Mouse (Mus musculus) lung, postnatal 0 days (tissue): ENCODE measurements around the gene Ppp1r9b. TPM values are rescaled to one million over a fixed set of nuclear protein-coding genes. Genes with fewer than 3 reads are reported as not detected.

ENCODE experiments used
- ATAC-seq: fragments of 200-750 bp; cut with Nextera tagmentation; 2 replicates; pipeline ENCODE4 v1.8.0; 2017; ENCODE audit warnings: moderate library complexity
- DNase-seq: peaks from one replicate; pipeline ENCODE4 v3.0.0-alpha.2; 2016; ENCODE audit warnings: low spot score
- H3K27ac ChIP-seq: fragments of 300-500 bp; sonication (generic); 2 replicates; pipeline ENCODE4 v1.5.1; 2014; ENCODE audit warnings: antibody characterized with exemption, mild to moderate bottlenecking, low read length, mixed read lengths
- H3K27me3 ChIP-seq: fragments of 300-500 bp; sonication (generic); replicated peaks from 2 replicates; pipeline ENCODE4 v1.6.1; 2014; ENCODE audit warnings: low read length, mixed read lengths; ENCODE audit not compliant: insufficient read depth
- H3K36me3 ChIP-seq: fragments of 300-500 bp; sonication (generic); 2 replicates; pipeline ENCODE4 v1.6.1; 2014; ENCODE audit warnings: low read length, mixed read lengths; ENCODE audit not compliant: insufficient read depth
- H3K4me1 ChIP-seq: fragments of 300-500 bp; sonication (generic); 2 replicates; pipeline ENCODE4 v1.6.1; 2014; ENCODE audit warnings: antibody characterized with exemption, low read depth, low read length, mixed read lengths; ENCODE audit not compliant: insufficient read depth
- H3K4me2 ChIP-seq: fragments of 300-500 bp; sonication (generic); replicated peaks from 2 replicates; pipeline ENCODE4 v1.6.1; 2014; ENCODE audit warnings: low read depth, mild to moderate bottlenecking, low read length, moderate library complexity, mixed read lengths
- H3K4me3 ChIP-seq: fragments of 300-500 bp; sonication (generic); 2 replicates; pipeline ENCODE4 v1.5.1; 2014; ENCODE audit warnings: low read depth, low read length
- H3K9ac ChIP-seq: fragments of 300-500 bp; sonication (generic); replicated peaks from 2 replicates; pipeline ENCODE4 v1.6.1; 2014; ENCODE audit warnings: low read depth, mild to moderate bottlenecking
- H3K9me3 ChIP-seq: fragments of 300-500 bp; sonication (generic); 2 replicates; pipeline ENCODE4 v1.6.1; 2016; ENCODE audit warnings: low read length, mixed read lengths
- CTCF ChIP-seq: IDR thresholded peaks from 2 replicates; pipeline ENCODE4 v1.5.1; 2016; ENCODE audit warnings: antibody characterized with exemption, mild to moderate bottlenecking
- EP300 ChIP-seq: IDR thresholded peaks from 2 replicates; pipeline ENCODE4 v1.6.1; 2016; ENCODE audit warnings: antibody characterized with exemption, mild to moderate bottlenecking, control low read depth
- WGBS: fragments of 180-500 bp; shearing (Covaris S2); extraction: QIAGEN DNeasy Blood & Tissue Kit; methylation state at CpG from one replicate; pipeline ENCODE4 v1.1.7; 2014; 5-methylcytosine and 5-hydroxymethylcytosine counted together
- polyA plus RNA-seq: library from polyadenylated mRNA; unstranded; fragments of >200 nt; fragmentation: Nextera tagmentation; extraction: Ambion mirVana; gene quantifications from 2 replicates; pipeline ENCODE4 v1.2.1, GENCODE M21; 2015

Ppp1r9b gene
- polyA plus RNA-seq, 1 experiment from 2014 or later = 9.8 TPM

DNA sequence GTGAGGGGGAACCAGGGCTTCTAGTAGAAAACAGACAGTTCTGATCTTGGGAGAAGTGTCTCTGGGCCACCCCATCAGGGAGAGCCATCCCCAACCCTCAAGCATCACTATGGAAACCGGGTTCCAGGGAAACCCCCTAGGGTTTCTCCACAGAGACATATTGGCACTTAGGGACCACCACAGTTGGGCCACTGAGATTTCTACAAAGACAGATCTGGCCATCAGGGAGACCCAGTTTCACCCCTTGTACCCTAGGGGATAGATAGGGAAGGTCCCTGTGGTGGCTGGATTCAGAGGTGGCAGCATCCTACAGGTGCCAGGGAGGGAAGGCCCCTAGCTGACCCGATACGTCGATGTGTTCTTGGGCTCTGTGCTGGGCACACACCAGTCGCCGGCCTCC, 36.0 kb downstream of the Ppp1r9b start:
- Histone ChIP-seq H3K36me3 (peaks cover 2% of the 10 kb centered on the region), H3K4me1 (no peaks in the 10 kb centered on the region), H3K27me3 (no peaks in the 10 kb centered on the region), H3K9ac (no peak overlapping the region), H3K4me2 (no peak overlapping the region), H3K27ac (no peak overlapping the region), H3K9me3 (no peaks in the 10 kb centered on the region), H3K4me3 (no peak overlapping the region)
- no peak for DNase-seq
- TF ChIP-seq EP300 (no peak), CTCF (no peak)
- 82% methylated on average over 6 of the region's 6 CpGs for whole genome bisulfite sequencing
- no peak for ATAC-seq

DNA sequence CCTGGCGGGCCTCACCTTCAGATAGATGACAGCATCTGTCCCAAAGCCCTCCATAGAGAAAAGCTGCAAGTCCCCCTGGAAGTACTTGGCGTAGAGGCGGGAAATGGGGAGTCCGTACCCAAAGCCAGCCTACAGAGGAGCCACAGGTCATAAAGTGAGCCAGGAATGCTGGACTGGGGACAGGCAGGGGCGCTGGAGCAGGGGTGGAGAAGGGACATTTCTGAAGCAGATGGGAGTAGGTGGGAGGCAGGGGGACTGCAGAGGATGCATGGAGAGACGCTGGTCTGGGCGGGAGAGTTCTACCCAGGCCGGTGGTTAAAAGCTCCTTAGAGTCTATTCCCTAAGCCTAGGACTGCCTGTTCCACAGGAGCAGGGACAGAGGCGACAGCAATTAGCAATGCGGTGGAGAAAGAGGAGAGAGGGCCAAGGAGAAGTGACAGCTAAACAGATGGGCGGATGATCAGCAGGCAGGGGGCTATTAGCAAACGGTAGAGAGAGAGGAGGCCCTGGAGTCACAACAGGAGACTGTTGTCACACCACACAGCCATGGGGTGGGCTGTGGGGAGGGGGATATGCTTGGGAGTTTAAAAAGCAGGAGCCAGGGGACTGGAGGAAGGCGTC, 37.1 kb downstream of the Ppp1r9b start:
- no peak overlapping the region for H3K27ac ChIP-seq
- DNase-seq (no peak), ATAC-seq (no peak)
- no peak overlapping the region for H3K4me3 ChIP-seq
- no peaks in the 10 kb centered on the region for H3K27me3 ChIP-seq
- no peaks in the 10 kb centered on the region for H3K4me1 ChIP-seq
- WGBS = 43% methylated on average over 13 of the region's 13 CpGs
- H3K9ac ChIP-seq = no peak overlapping the region
- H3K36me3 ChIP-seq = peaks cover 4% of the 10 kb centered on the region
- no peak overlapping the region for H3K4me2 ChIP-seq
- TF ChIP-seq CTCF (no peak), EP300 (no peak)
- H3K9me3 ChIP-seq = no peaks in the 10 kb centered on the region

DNA sequence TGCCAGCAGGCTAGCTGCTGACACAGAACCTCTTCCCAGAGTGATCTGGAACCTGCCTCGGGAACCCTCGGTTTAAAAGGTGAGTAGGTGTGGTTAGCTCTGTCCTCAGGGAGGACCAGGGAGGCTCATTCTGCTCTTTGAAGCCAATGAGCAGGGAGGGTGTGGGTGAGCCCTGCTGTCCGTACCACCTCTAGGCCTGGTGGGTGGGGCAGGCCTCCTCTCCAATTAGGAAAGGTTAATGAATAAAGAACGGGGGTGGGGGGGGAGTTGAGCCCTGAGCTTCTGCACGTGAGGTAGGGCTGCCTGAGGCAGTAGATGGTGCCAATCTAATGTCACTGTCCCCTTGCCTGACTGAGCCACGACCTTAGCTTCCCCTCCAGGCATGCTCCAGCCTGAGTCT, 42.1 kb downstream of the Ppp1r9b start:
- no peak overlapping the region for H3K4me3 ChIP-seq
- H3K4me1 ChIP-seq = no peaks in the 10 kb centered on the region
- no peak overlapping the region for H3K27ac ChIP-seq
- TF ChIP-seq CTCF (no peak), EP300 (no peak)
- DNase-seq (no peak), ATAC-seq (no peak)
- 44% methylated on average over 6 of the region's 6 CpGs for WGBS
- no peaks in the 10 kb centered on the region for H3K27me3 ChIP-seq
- no peak overlapping the region for H3K9ac ChIP-seq
- peaks cover 4% of the 10 kb centered on the region; the same call in 1 of the 2 replicates for H3K36me3 ChIP-seq
- no peaks in the 10 kb centered on the region for H3K9me3 ChIP-seq
- H3K4me2 ChIP-seq = no peak overlapping the region

DNA sequence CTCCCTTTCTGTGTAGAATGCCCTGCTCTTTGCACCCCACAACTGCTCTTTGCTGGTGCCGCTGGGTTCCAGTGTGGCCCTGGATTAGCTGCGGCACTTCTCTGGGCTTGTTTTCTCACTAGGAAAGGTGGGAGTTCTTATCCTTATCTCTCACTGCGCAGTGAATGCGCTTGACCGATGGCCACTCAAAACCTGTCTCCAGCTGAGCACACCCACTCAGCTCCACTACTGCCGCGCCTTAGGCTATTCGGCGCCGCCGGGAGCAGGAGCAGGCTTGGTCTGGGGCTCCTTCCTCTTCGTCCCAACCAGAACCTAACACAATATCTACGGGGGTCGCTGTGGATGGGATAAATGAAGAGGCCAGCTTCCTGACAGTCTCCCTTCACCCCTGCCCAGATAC, 42.8 kb downstream of the Ppp1r9b start:
- no peaks in the 10 kb centered on the region for H3K4me1 ChIP-seq
- ATAC-seq = peak; percentile 76
- DNase-seq = peak; percentile 53
- no peak overlapping the region for H3K4me3 ChIP-seq
- H3K9me3 ChIP-seq = no peaks in the 10 kb centered on the region
- H3K4me2 ChIP-seq = no peak overlapping the region
- no peak overlapping the region for H3K9ac ChIP-seq
- WGBS = 35% methylated on average over 14 of the region's 14 CpGs
- no peaks in the 10 kb centered on the region for H3K27me3 ChIP-seq
- peaks cover 6% of the 10 kb centered on the region; the same call in 1 of the 2 replicates for H3K36me3 ChIP-seq
- TF ChIP-seq CTCF (no peak), EP300 (no peak)
- no peak overlapping the region for H3K27ac ChIP-seq

DNA sequence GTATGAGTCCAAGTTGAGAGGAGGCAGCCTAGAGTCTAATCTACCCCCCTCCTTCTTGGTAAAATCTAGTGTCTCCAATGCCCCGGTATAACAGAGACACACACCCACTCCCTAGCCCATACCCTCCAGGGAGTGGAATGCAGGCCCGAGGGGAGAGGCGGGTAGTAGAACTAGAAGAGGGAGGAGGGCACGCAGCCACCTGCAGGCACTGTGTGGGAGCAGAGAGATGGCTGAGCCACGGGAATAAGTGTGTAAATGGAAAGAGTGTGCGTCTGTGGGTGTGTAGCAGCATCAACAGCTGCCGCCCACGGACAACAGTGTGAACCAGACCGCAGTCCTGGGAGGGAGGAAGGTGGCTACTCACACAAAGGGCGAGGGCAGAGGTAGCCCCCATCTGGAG, 44.1 kb downstream of the Ppp1r9b start:
- Histone ChIP-seq H3K27me3 (no peaks in the 10 kb centered on the region), H3K36me3 (peaks cover 7% of the 10 kb centered on the region; the same call in 1 of the 2 replicates), H3K4me2 (no peak overlapping the region), H3K4me3 (no peak overlapping the region), H3K9ac (no peak overlapping the region), H3K9me3 (no peaks in the 10 kb centered on the region), H3K4me1 (0 out of 2 replicates have a peak, but pooled peaks cover 4% of the 10 kb centered on the region), H3K27ac (no peak overlapping the region)
- DNase-seq (no peak), ATAC-seq (peak; percentile 34; the same call in 1 of the 2 replicates)
- 49% methylated on average over 10 of the region's 10 CpGs for WGBS
- no peak for TF ChIP-seq EP300
- TF ChIP-seq CTCF = no peak

DNA sequence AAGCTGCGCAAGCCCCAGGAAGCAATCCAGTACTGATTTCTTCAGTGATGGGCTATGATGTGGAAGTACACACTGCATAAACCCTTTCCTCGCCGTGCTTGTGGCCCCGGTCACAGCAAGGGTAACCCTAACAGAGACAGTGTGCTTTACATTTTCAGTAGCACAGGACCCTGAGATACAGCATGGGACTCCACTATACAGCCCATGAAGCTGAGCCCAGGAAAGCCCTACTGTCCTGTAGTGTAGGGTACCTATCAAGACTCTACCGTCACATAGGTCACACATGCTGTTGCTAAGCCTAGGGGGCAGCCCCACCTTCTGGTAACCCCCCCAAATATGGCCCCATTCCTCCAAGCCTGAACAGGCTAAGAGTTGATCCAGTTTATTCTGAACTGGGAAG, 45.7 kb downstream of the Ppp1r9b start:
- Histone ChIP-seq H3K36me3 (peaks cover 7% of the 10 kb centered on the region; the same call in 1 of the 2 replicates), H3K27me3 (no peaks in the 10 kb centered on the region), H3K4me1 (peaks cover 11% of the 10 kb centered on the region; the same call in 1 of the 2 replicates), H3K9me3 (no peaks in the 10 kb centered on the region), H3K4me2 (no peak overlapping the region), H3K9ac (no peak overlapping the region), H3K27ac (no peak overlapping the region), H3K4me3 (no peak overlapping the region)
- no peak for DNase-seq
- TF ChIP-seq EP300 (no peak), CTCF (no peak)
- 98% methylated on average over 5 of the region's 5 CpGs for WGBS
- ATAC-seq = no peak
